Mouse (Mus musculus) embryonic stem cell, embryonic (primary cell): ENCODE measurements at regions not wholly inside any gene's neighbourhood (a gene's known extent, or its start where the extent isn't known, plus 50 kb on each side); places are given as distances from the start of the nearest gene placed in this dataset.

Experiments
- CTCF ChIA-PET, 4 experiments: fragments of 300-600 bp in 2 of 4; fragments of 350-600 bp in 2 of 4; sonication (Branson Sonifier 250); formaldehyde crosslinking; loops; one replicate each; lab custom pipeline; 2022; ENCODE audit warnings: inconsistent platforms in 2 of 4; lab: Charles Lee
- POLR2A ChIA-PET, 4 experiments: fragments of 300-600 bp in 2 of 4; fragments of 350-600 bp in 2 of 4; sonication (Branson Sonifier 250); formaldehyde crosslinking; loops; one replicate each; lab custom pipeline; 2022; ENCODE audit warnings: antibody characterized with exemption in 4 of 4, inconsistent platforms in 1 of 4; lab: Charles Lee

GRCm38 (mm10) chr9:61749201-61749600 is 165.1 kb downstream of the Rplp1 start:
- ChIA-PET POLR2A (interaction anchor here in 2 of 4 experiments (0.6 to 1.1 kb wide), 3 partner anchors 11 to 749 kb away, joined by 3 read pairs; no protein-coding TSS in a partner anchor), CTCF (no interaction called here)

GRCm38 (mm10) chr9:61748416-61748815 is 165.9 kb downstream of the Rplp1 start:
- ChIA-PET POLR2A (interaction anchor here in 2 of 4 experiments (0.6 to 1.1 kb wide), 2 partner anchors 12 to 720 kb away, joined by 3 read pairs; no protein-coding TSS in a partner anchor), CTCF (no interaction called here)

GRCm38 (mm10) chr9:61746401-61746800 is 167.9 kb downstream of the Rplp1 start:
- ChIA-PET CTCF (no interaction called here), POLR2A (interaction anchor here in 2 of 4 experiments (1.5 to 2.6 kb wide), 3 partner anchors 13 to 79 kb away, joined by 3 to 10 read pairs (median 5); no protein-coding TSS in a partner anchor)

GRCm38 (mm10) chr9:61745301-61745801 is 169.0 kb downstream of the Rplp1 start:
- ChIA-PET CTCF (interaction anchor here (0.5 to 1.0 kb wide), 5 partner anchors 21 to 1665 kb away, joined by 3 to 7 read pairs (median 3); no protein-coding TSS in a partner anchor), POLR2A (interaction anchor here in 2 of 4 experiments (0.6 to 2.6 kb wide), 12 partner anchors 9 to 506 kb away, joined by 3 to 12 read pairs (median 4); partner anchors contain the start of gene Rplp1 (in 1 of the 2))

GRCm38 (mm10) chr9:61733540-61733939 is 180.8 kb downstream of the Rplp1 start:
- ChIA-PET POLR2A (interaction anchor here in 3 of 4 experiments (0.5 to 1.8 kb wide), 11 partner anchors 10 to 444 kb away, joined by 3 to 10 read pairs (median 5); partner anchors contain the start of gene Rplp1 (in 1 of the 3)), CTCF (interaction anchor here in 2 of 4 experiments (0.6 to 1.7 kb wide), 4 partner anchors 145 to 444 kb away, joined by 3 to 4 read pairs (median 3); no protein-coding TSS in a partner anchor)

- CTCF ChIA-PET = interaction anchor here in 1 of 4 experiments (1.7 kb wide), 1 partner anchor 146 kb away, joined by 4 read pairs; no protein-coding TSS in a partner anchor
- POLR2A ChIA-PET = interaction anchor here in 1 of 4 experiments (0.9 to 1.8 kb wide), 4 partner anchors 11 to 298 kb away, joined by 3 to 10 read pairs (median 4); no protein-coding TSS in a partner anchor
Measured at GRCm38 (mm10) chr9:61732747-61733146, 181.6 kb downstream of the Rplp1 start.

GRCm38 (mm10) chr9:61728115-61728514 is 186.2 kb downstream of the Rplp1 start:
- POLR2A ChIA-PET = interaction anchor here in 3 of 4 experiments (0.6 to 1.9 kb wide), 13 partner anchors 8 to 425 kb away, joined by 3 to 6 read pairs (median 3); no protein-coding TSS in a partner anchor

GRCm38 (mm10) chr9:61727651-61728050 is 186.7 kb downstream of the Rplp1 start:
- ChIA-PET POLR2A (interaction anchor here in 3 of 4 experiments (0.5 to 1.9 kb wide), 14 partner anchors 8 to 657 kb away, joined by 3 to 6 read pairs (median 3); no protein-coding TSS in a partner anchor), CTCF (interaction anchor here (0.7 to 2.6 kb wide), 8 partner anchors 132 to 277 kb away, joined by 3 to 6 read pairs (median 4); no protein-coding TSS in a partner anchor)

More at GRCm38 (mm10) chr9:61728115-61728514, 186.2 kb downstream of the Rplp1 start:
- CTCF ChIA-PET = interaction anchor here (0.7 to 2.6 kb wide), 7 partner anchors 132 to 277 kb away, joined by 3 to 6 read pairs (median 5); no protein-coding TSS in a partner anchor

GRCm38 (mm10) chr9:61724070-61724469 is 190.3 kb downstream of the Rplp1 start:
- CTCF ChIA-PET = interaction anchor here (0.5 to 2.6 kb wide), 67 partner anchors 10 to 1812 kb away, joined by 3 to 20 read pairs (median 4); partner anchors contain the start of gene Rplp1 (in 1 of the 4)
- POLR2A ChIA-PET = interaction anchor here in 3 of 4 experiments (0.6 kb wide), 3 partner anchors 14 to 836 kb away, joined by 3 to 5 read pairs (median 4); no protein-coding TSS in a partner anchor

GRCm38 (mm10) chr9:61723021-61723581 is 191.2 kb downstream of the Rplp1 start:
- ChIA-PET POLR2A (interaction anchor here in 1 of 4 experiments (0.6 kb wide), 1 partner anchor 34 kb away, joined by 4 read pairs; no protein-coding TSS in a partner anchor), CTCF (interaction anchor here (0.7 to 2.6 kb wide), 7 partner anchors 28 to 620 kb away, joined by 3 to 20 read pairs (median 10); no protein-coding TSS in a partner anchor)

- CTCF ChIA-PET = interaction anchor here in 2 of 4 experiments (1.1 to 2.6 kb wide), 4 partner anchors 27 to 156 kb away, joined by 3 to 11 read pairs (median 4); no protein-coding TSS in a partner anchor
- POLR2A ChIA-PET = interaction anchor here in 1 of 4 experiments (0.6 kb wide), 1 partner anchor 341 kb away, joined by 3 read pairs; no protein-coding TSS in a partner anchor
Measured at GRCm38 (mm10) chr9:61721851-61722250, 192.5 kb downstream of the Rplp1 start.

GRCm38 (mm10) chr9:61721071-61721470 is 193.3 kb downstream of the Rplp1 start:
- POLR2A ChIA-PET = no interaction called here

GRCm38 (mm10) chr9:61720206-61720605 is 194.1 kb downstream of the Rplp1 start:
- ChIA-PET CTCF (interaction anchor here in 2 of 4 experiments (0.6 to 1.7 kb wide), 3 partner anchors 17 to 834 kb away, joined by 3 to 7 read pairs (median 6); no protein-coding TSS in a partner anchor), POLR2A (no interaction called here)

More at GRCm38 (mm10) chr9:61721071-61721470, 193.3 kb downstream of the Rplp1 start:
- CTCF ChIA-PET = interaction anchor here in 1 of 4 experiments (1.3 to 1.7 kb wide), 2 partner anchors 17 to 157 kb away, joined by 3 to 6 read pairs; no protein-coding TSS in a partner anchor

- POLR2A ChIA-PET = interaction anchor here in 2 of 4 experiments (0.6 to 0.7 kb wide), 3 partner anchors 12 to 953 kb away, joined by 3 to 4 read pairs (median 4); no protein-coding TSS in a partner anchor
- CTCF ChIA-PET = interaction anchor here in 3 of 4 experiments (0.6 to 1.0 kb wide), 3 partner anchors 181 to 725 kb away, joined by 3 to 11 read pairs (median 7); no protein-coding TSS in a partner anchor
Measured at GRCm38 (mm10) chr9:61716751-61717150, 197.6 kb downstream of the Rplp1 start.

- ChIA-PET POLR2A (interaction anchor here in 1 of 4 experiments (1.4 kb wide), 1 partner anchor 13 kb away, joined by 3 read pairs; no protein-coding TSS in a partner anchor), CTCF (interaction anchor here in 2 of 4 experiments (0.6 to 0.7 kb wide), 2 partner anchors 701 to 1031 kb away, joined by 3 to 4 read pairs; no protein-coding TSS in a partner anchor)
Measured at GRCm38 (mm10) chr9:61714331-61715035, 199.9 kb downstream of the Rplp1 start.

GRCm38 (mm10) chr9:61713806-61714205 is 200.5 kb downstream of the Rplp1 start:
- CTCF ChIA-PET = interaction anchor here in 2 of 4 experiments (0.6 to 0.7 kb wide), 2 partner anchors 10 to 160 kb away, joined by 3 to 4 read pairs; no protein-coding TSS in a partner anchor
- POLR2A ChIA-PET = no interaction called here

GRCm38 (mm10) chr9:61711296-61711695 is 203.0 kb downstream of the Rplp1 start:
- ChIA-PET POLR2A (interaction anchor here in 1 of 4 experiments (0.6 kb wide), 1 partner anchor 139 kb away, joined by 6 read pairs; no protein-coding TSS in a partner anchor), CTCF (interaction anchor here in 2 of 4 experiments (0.5 to 0.6 kb wide), 3 partner anchors 21 to 974 kb away, joined by 3 to 6 read pairs (median 6); no protein-coding TSS in a partner anchor)
